Mouse (Mus musculus) C2C12 (cell line): Measurements from ENCODE around the gene Tpm1. TPM values are rescaled to one million over a fixed set of nuclear protein-coding genes. Genes with fewer than 3 reads are reported as not detected.

Source experiments
- H3K27me3 ChIP-seq: one replicate; pipeline ENCODE4 v1.6.1; 2011; ENCODE audit not compliant: control insufficient read depth, insufficient read depth, insufficient read length
- H3K36me3 ChIP-seq: one replicate; pipeline ENCODE4 v1.6.1; 2011; ENCODE audit not compliant: control insufficient read depth, insufficient read depth
- H3K4me3 ChIP-seq: one replicate; pipeline ENCODE4 v1.5.1; 2011; ENCODE audit warnings: mild to moderate bottlenecking, control low read depth; ENCODE audit not compliant: poor library complexity, insufficient read depth, severe bottlenecking
- H3K79me2 ChIP-seq: one replicate; pipeline ENCODE4 v1.6.1; 2011; ENCODE audit not compliant: control insufficient read depth, insufficient read depth
- H3K79me3 ChIP-seq: one replicate; pipeline ENCODE4 v1.6.1; 2011; ENCODE audit warnings: low read depth, control low read depth
- H3ac ChIP-seq: one replicate; pipeline ENCODE3; 2011; ENCODE audit warnings: low read depth; ENCODE audit not compliant: control insufficient read depth, insufficient read length
- CEBPB ChIP-seq: IDR thresholded peaks from one replicate; pipeline ENCODE4 v1.6.1; 2011; ENCODE audit warnings: low read depth, mild to moderate bottlenecking, control low read depth, moderate library complexity
- CTCF ChIP-seq: IDR thresholded peaks from one replicate; pipeline ENCODE4 v1.5.1; 2011; ENCODE audit not compliant: control insufficient read depth, insufficient read depth, insufficient read length
- FOSL1 ChIP-seq: IDR thresholded peaks from one replicate; pipeline ENCODE4 v1.8.0; 2011; ENCODE audit warnings: mild to moderate bottlenecking, low read length; ENCODE audit not compliant: poor library complexity, insufficient read depth, severe bottlenecking
- MAX ChIP-seq: IDR thresholded peaks from one replicate; pipeline ENCODE4 v1.6.1; 2011; ENCODE audit warnings: mild to moderate bottlenecking, control low read depth
- MYOD1 ChIP-seq: IDR thresholded peaks from one replicate; pipeline ENCODE4 v1.6.1; 2011; ENCODE audit warnings: low read depth; ENCODE audit not compliant: control insufficient read depth, insufficient read length
- MYOG ChIP-seq: IDR thresholded peaks from one replicate; pipeline ENCODE4 v1.6.1; 2011; ENCODE audit not compliant: control insufficient read depth, insufficient read length; ENCODE audit errors: extremely low read depth
- USF1 ChIP-seq: IDR thresholded peaks from one replicate; pipeline ENCODE4 v1.6.1; 2011; ENCODE audit warnings: low read depth, mild to moderate bottlenecking, control low read depth, moderate library complexity
- polyA plus RNA-seq: library from polyadenylated mRNA; unstranded; fragments of >200 nt; fragmentation: generic; extraction: Trizol; gene quantifications from one replicate; pipeline ENCODE4 v1.2.1, GENCODE M21; 2012; ENCODE audit warnings: missing spikeins

The Tpm1 gene
- polyA plus RNA-seq, 1 experiment, result 1,080 TPM

DNA sequence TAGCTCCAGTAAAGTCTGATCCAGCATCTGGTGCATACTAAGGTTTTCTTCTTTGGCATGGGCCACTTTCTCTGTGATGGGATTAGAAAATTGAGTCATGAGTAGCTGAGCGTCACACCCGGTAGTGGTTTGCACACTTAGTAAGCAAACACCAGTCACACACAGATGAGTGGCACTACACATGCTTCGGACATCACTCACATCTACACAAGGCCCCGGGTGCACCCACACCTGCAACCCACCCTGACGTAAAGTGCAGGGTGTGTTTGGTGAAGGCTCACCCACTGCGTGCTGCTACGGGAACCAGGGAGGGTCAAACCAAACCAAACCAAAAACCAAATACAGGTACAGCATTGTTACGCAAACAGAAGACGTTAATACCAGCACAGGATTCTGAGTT, 25.8 kb downstream of the Tpm1 start:
- Histone ChIP-seq H3K79me2 (peaks cover 36% of the 10 kb centered on the region), H3K36me3 (peaks cover 74% of the 10 kb centered on the region), H3K4me3 (no peak overlapping the region), H3K79me3 (peaks cover 5% of the 10 kb centered on the region), H3ac (no peak overlapping the region), H3K27me3 (no peaks in the 10 kb centered on the region)
- TF ChIP-seq MYOG, result no peak
- TF ChIP-seq CEBPB, result no peak
- no peak for TF ChIP-seq FOSL1
- TF ChIP-seq USF1, result no peak
- TF ChIP-seq MYOD1, result no peak
- no peak for TF ChIP-seq MAX
- TF ChIP-seq CTCF, result no peak

DNA sequence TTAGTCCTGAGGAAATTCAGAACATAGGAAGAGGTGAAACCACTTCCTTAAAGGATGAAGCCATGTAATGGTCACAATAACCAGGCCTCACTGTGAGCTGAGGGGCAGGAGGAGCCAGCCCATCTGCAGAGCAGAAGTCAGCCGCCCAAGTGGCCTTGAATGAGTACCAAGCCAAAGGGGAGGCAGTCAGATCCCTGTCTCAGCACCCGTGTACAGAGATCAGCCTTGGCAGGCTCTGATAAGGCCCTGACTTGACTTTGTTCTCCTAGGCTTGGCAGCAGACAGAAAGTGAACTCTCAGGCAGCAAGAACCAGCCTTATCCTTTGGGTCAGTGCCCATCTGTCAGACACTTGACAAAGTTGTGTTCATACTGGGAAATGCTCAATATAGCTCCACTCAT, 29.1 kb downstream of the Tpm1 start:
- TF ChIP-seq USF1 (no peak), MYOD1 (no peak), MAX (no peak), MYOG (no peak), CEBPB (no peak), CTCF (no peak), FOSL1 (no peak)
- H3K27me3 ChIP-seq, result no peaks in the 10 kb centered on the region
- H3ac ChIP-seq, result no peak overlapping the region
- H3K4me3 ChIP-seq, result no peak overlapping the region
- peaks cover 15% of the 10 kb centered on the region for H3K79me2 ChIP-seq
- H3K79me3 ChIP-seq, result no peaks in the 10 kb centered on the region
- peaks cover 42% of the 10 kb centered on the region for H3K36me3 ChIP-seq

DNA sequence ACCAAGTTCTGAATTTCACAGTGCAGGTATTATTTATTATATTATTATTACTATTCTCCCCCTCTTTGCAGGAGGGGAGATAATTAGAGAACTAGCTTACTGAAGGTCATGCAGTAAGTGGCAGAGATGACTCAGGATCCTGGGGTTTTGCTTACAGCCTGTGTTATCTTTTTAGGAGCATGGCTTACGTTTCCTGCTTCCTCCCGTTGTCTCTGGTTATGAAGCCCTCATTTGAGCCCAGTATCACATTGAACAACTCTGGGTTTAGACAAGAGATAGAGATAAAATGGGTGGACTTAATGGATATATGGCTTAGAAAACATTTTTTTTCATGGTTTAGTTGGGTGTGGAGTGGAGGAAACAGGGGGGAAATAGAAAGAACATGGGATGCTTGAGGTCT, 35.7 kb downstream of the Tpm1 start:
- no peak overlapping the region for H3K4me3 ChIP-seq
- no peaks in the 10 kb centered on the region for H3K36me3 ChIP-seq
- TF ChIP-seq CEBPB (no peak), MYOG (no peak), USF1 (no peak), CTCF (no peak), MAX (no peak), FOSL1 (no peak), MYOD1 (no peak)
- H3K27me3 ChIP-seq, result no peaks in the 10 kb centered on the region
- no peak overlapping the region for H3ac ChIP-seq
- H3K79me2 ChIP-seq, result no peaks in the 10 kb centered on the region
- no peaks in the 10 kb centered on the region for H3K79me3 ChIP-seq

DNA sequence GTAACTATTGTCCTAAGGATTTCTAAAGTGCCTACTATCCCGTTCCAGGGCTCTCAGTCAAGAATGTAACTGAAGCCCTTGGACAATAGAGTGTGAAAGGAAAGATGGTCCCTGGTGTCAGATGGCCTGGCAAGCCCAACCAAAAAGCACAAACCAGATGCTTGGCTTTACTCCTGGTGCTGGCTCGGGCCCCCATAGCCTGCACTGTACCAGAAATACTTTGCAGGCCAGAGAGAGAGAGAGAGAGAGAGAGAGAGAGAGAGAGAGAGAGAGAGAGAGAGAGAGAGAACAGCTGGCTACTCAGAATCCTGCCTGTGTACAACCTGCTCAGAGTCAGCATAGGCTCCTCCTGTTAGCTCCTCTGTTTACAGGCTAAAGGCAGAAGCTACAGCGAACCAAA, 36.7 kb downstream of the Tpm1 start:
- Histone ChIP-seq H3K79me2 (no peaks in the 10 kb centered on the region), H3ac (no peak overlapping the region), H3K79me3 (no peaks in the 10 kb centered on the region), H3K4me3 (no peak overlapping the region), H3K27me3 (no peaks in the 10 kb centered on the region), H3K36me3 (no peaks in the 10 kb centered on the region)
- no peak for TF ChIP-seq MYOG
- no peak for TF ChIP-seq FOSL1
- no peak for TF ChIP-seq MAX
- no peak for TF ChIP-seq MYOD1
- TF ChIP-seq CEBPB, result no peak
- no peak for TF ChIP-seq USF1
- no peak for TF ChIP-seq CTCF

DNA sequence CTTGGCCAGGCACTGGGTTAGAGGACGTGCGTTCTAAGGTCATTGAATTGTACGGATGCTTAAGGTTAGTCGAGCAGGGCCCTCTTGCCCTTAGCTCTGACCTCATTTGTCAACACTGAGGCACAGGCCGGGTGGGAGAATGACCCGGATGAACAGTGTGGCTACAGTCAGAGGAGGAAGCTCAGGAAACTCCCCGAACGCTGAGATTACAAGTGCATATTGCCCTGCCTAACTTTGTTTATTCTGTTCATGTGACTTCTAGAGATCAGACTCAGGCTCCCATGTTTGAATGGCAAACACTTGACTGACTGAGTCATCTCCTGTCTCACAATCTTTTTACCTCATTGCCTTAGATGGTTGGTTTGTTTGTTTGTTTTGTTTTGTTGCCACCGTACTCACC, 37.7 kb downstream of the Tpm1 start:
- TF ChIP-seq CTCF (no peak), USF1 (peak; percentile 55), CEBPB (no peak), MYOG (no peak), FOSL1 (no peak), MAX (no peak), MYOD1 (no peak)
- Histone ChIP-seq H3K79me2 (no peaks in the 10 kb centered on the region), H3ac (no peak overlapping the region), H3K79me3 (no peaks in the 10 kb centered on the region), H3K36me3 (no peaks in the 10 kb centered on the region), H3K4me3 (no peak overlapping the region), H3K27me3 (no peaks in the 10 kb centered on the region)

DNA sequence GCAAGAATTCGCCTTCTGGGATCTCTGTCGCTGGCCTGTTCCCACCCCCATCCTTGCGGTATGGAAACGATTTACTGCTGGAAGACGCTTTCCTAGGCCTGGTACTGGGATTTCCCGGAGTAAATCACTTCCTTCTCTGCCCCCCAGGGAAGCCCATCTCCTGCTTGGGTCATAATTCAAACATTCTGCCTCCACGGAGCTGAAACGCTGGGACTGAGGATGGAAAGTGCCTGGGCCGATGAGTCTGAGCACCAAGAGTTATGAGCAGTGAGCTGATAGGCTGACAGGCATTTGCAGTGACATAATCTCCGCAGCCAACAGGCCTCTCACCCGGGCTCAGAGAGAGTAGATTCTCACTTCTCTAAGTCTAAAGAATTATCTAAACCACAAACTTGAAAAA, 40.4 kb downstream of the Tpm1 start:
- Histone ChIP-seq H3K79me3 (no peaks in the 10 kb centered on the region), H3K4me3 (no peak overlapping the region), H3K79me2 (no peaks in the 10 kb centered on the region), H3K27me3 (no peaks in the 10 kb centered on the region), H3ac (no peak overlapping the region), H3K36me3 (no peaks in the 10 kb centered on the region)
- TF ChIP-seq MYOG (no peak), CTCF (no peak), MAX (no peak), FOSL1 (no peak), USF1 (no peak), MYOD1 (no peak)
